Mouse (Mus musculus) forebrain, embryonic 14.5 days (tissue): ENCODE measurements around the gene Rfxank. TPM values are rescaled to one million over a fixed set of nuclear protein-coding genes. Genes with fewer than 3 reads are reported as not detected.
A peak's percentile ranks its signal among the peaks of the same experiment; 100 is the strongest.

Source experiments
- ATAC-seq: fragments of 200-750 bp; cut with Nextera tagmentation; 2 replicates; pipeline ENCODE4 v1.8.0; 2017; ENCODE audit warnings: mild to moderate bottlenecking, moderate library complexity
- DNase-seq: peaks from one replicate; pipeline ENCODE4 v3.0.0-alpha.2; 2015; ENCODE audit warnings: low spot score
- H3K27ac ChIP-seq: fragments of 300-500 bp; sonication (generic); 2 replicates; pipeline ENCODE4 v1.5.1; 2014; ENCODE audit warnings: low read depth, mild to moderate bottlenecking, control low read depth, low read length, moderate library complexity
- H3K27me3 ChIP-seq: fragments of 300-500 bp; sonication (generic); replicated peaks from 2 replicates; pipeline ENCODE4 v1.6.1; 2014; ENCODE audit warnings: low read length, control low read depth, mixed read lengths; ENCODE audit not compliant: control insufficient read depth, insufficient read depth
- H3K36me3 ChIP-seq: fragments of 300-500 bp; sonication (generic); 2 replicates; pipeline ENCODE4 v1.6.1; 2014; ENCODE audit warnings: low read length, control low read depth; ENCODE audit not compliant: control insufficient read depth, insufficient read depth
- H3K4me1 ChIP-seq: fragments of 300-500 bp; sonication (generic); 2 replicates; pipeline ENCODE4 v1.6.1; 2014; ENCODE audit warnings: antibody characterized with exemption, low read length, control low read depth; ENCODE audit not compliant: control insufficient read depth, insufficient read depth
- H3K4me2 ChIP-seq: fragments of 300-500 bp; sonication (generic); 2 replicates; pipeline ENCODE4 v1.6.1; 2014; ENCODE audit warnings: mild to moderate bottlenecking, control low read depth, low read length
- H3K4me3 ChIP-seq: fragments of 300-500 bp; sonication (generic); 2 replicates; pipeline ENCODE4 v1.5.1; 2014; ENCODE audit warnings: low read depth, low read length, control low read depth
- H3K9ac ChIP-seq: fragments of 300-500 bp; sonication (generic); 2 replicates; pipeline ENCODE4 v1.6.1; 2014; ENCODE audit warnings: mild to moderate bottlenecking, low read length, control low read depth, moderate library complexity
- H3K9me3 ChIP-seq: fragments of 300-500 bp; sonication (generic); replicated peaks from 2 replicates; pipeline ENCODE4 v1.6.1; 2016; ENCODE audit warnings: low read length, control low read depth, mixed read lengths; ENCODE audit not compliant: control insufficient read depth
- WGBS: fragments of 180-500 bp; shearing (Covaris S2); extraction: QIAGEN DNeasy Blood & Tissue Kit; methylation state at CpG from one replicate; pipeline ENCODE4 v1.1.7; 2014; 5-methylcytosine and 5-hydroxymethylcytosine counted together
- microRNA-seq: library from miRNA; unstranded; fragments of <30 nt; microRNA quantifications from one replicate; pipeline ENCODE4, GENCODE M21; 2016
- polyA plus RNA-seq: library from polyadenylated mRNA; unstranded; fragments of >200 nt; fragmentation: Nextera tagmentation; extraction: Ambion mirVana; gene quantifications from 2 replicates; pipeline ENCODE4 v1.2.1, GENCODE M21; 2014

Rfxank gene
- polyA plus RNA-seq, 1 experiment from 2014 or later = 9.2 TPM

GRCm38 (mm10) chr8:70084191-70085065, 54.5 kb downstream of the Rfxank start:
- Histone ChIP-seq H3K4me1 (peaks cover 6% of the 10 kb centered on the region), H3K4me3 (peak overlapping the region; percentile 31), H3K9me3 (no peaks in the 10 kb centered on the region), H3K27ac (no peak overlapping the region), H3K4me2 (peak overlapping the region; percentile 68), H3K27me3 (peaks cover 62% of the 10 kb centered on the region), H3K36me3 (no peaks in the 10 kb centered on the region), H3K9ac (peak overlapping the region; percentile 36)
- no peak for DNase-seq
- WGBS = under 1% methylated on average over 71 of the region's 71 CpGs
- ATAC-seq = no peak

- ATAC-seq = no peak
- Histone ChIP-seq H3K4me2 (peak within 1 kb of the TSS; percentile 68), H3K9ac (peak within 1 kb of the TSS; percentile 36), H3K4me3 (peak within 1 kb of the TSS; percentile 31), H3K4me1 (peaks cover 6% of the 10 kb centered on the region), H3K9me3 (no peaks in the 10 kb centered on the region), H3K27me3 (peaks cover 57% of the 10 kb centered on the region), H3K27ac (no peak within 1 kb of the TSS), H3K36me3 (no peaks in the 10 kb centered on the region)
- WGBS = under 1% methylated on average over 26 of the region's 26 CpGs
- peak; percentile 63 for DNase-seq
These were observed 55.7 kb downstream of the Rfxank start, which contains the start of gene Hapln4 for GRCm38 (mm10) chr8:70083285-70083684. Gene Hapln4 (plus strand): TSS chr8:70083457.

- H3K4me1 ChIP-seq = 0 out of 2 replicates have a peak, but pooled peaks cover 2% of the 10 kb centered on the region
- no peaks in the 10 kb centered on the region for H3K36me3 ChIP-seq
- no peak overlapping the region for H3K9ac ChIP-seq
- H3K4me3 ChIP-seq = no peak overlapping the region
- WGBS = 92% methylated on average over 2 of the region's 2 CpGs
- DNase-seq (no peak), ATAC-seq (no peak)
- H3K9me3 ChIP-seq = no peaks in the 10 kb centered on the region
- H3K27ac ChIP-seq = no peak overlapping the region
- peaks cover 43% of the 10 kb centered on the region for H3K27me3 ChIP-seq
- H3K4me2 ChIP-seq = no peak overlapping the region
These were observed 57.0 kb downstream of the Rfxank start for GRCm38 (mm10) chr8:70081976-70082375.

Small RNA genes lying within 50 kb of the gene (microRNA-seq; reads per million reads assigned to microRNA genes)
- 3.6 reads per million, percentile 20 among the genes with 10 or more reads in this experiment for gene Mir7066

Other genes starting within 250 kb of the Rfxank start
- gene Tssk6, start 237.0 kb downstream of the Rfxank start, polyA plus RNA-seq = 2.5 and 3.1 TPM in 2 replicates
- gene Ndufa13, start 236.6 kb downstream of the Rfxank start, polyA plus RNA-seq = 180 and 216 TPM in 2 replicates
- gene Yjefn3, start 236.4 kb downstream of the Rfxank start, polyA plus RNA-seq = 9.9 and 10.0 TPM in 2 replicates
- 28.8 and 30.5 TPM in 2 replicates for gene Gatad2a, start 142.8 kb downstream of the Rfxank start, polyA plus RNA-seq
- 67.4 and 78.1 TPM in 2 replicates for gene Mau2, start 96.4 kb downstream of the Rfxank start, polyA plus RNA-seq
- 43.5 and 45.5 TPM in 2 replicates for gene Sugp1, start 96.3 kb downstream of the Rfxank start, polyA plus RNA-seq
- gene Tm6sf2, start 66.2 kb downstream of the Rfxank start, polyA plus RNA-seq = 0.11 and 0.73 TPM in 2 replicates
- gene Hapln4, start 55.7 kb downstream of the Rfxank start, polyA plus RNA-seq = 0.19 and 0.28 TPM in 2 replicates
- gene Ncan, start 18.3 kb downstream of the Rfxank start, polyA plus RNA-seq = 75.4 and 94.1 TPM in 2 replicates
- gene Nr2c2ap, start 7.8 kb downstream of the Rfxank start, polyA plus RNA-seq = 41.4 and 46.0 TPM in 2 replicates
- gene Borcs8, start 345 bp upstream of the Rfxank start, polyA plus RNA-seq = 66.2 and 76.7 TPM in 2 replicates
- gene Mef2b, start 557 bp upstream of the Rfxank start, polyA plus RNA-seq = 0.30 and 0.77 TPM in 2 replicates
- 36.7 and 40.8 TPM in 2 replicates for gene Tmem161a, start 33.2 kb upstream of the Rfxank start, polyA plus RNA-seq
- 2.3 and 3.3 TPM in 2 replicates for gene Slc25a42, start 73.2 kb upstream of the Rfxank start, polyA plus RNA-seq
- gene Sugp2, start 95.1 kb upstream of the Rfxank start, polyA plus RNA-seq = 55.6 and 71.5 TPM in 2 replicates
- gene Armc6, start 95.3 kb upstream of the Rfxank start, polyA plus RNA-seq = 79.2 and 96.7 TPM in 2 replicates
- 31.5 and 42.8 TPM in 2 replicates for gene Homer3, start 143.7 kb upstream of the Rfxank start, polyA plus RNA-seq
- 51.5 and 52.3 TPM in 2 replicates for gene Ddx49, start 163.3 kb upstream of the Rfxank start, polyA plus RNA-seq
- 305 and 332 TPM in 2 replicates for gene Cope, start 163.4 kb upstream of the Rfxank start, polyA plus RNA-seq
- gene Cers1, start 176.6 kb upstream of the Rfxank start, polyA plus RNA-seq = 20.8 and 27.6 TPM in 2 replicates
- 2.1 and 4.2 TPM in 2 replicates for gene Gdf1, start 190.7 kb upstream of the Rfxank start, polyA plus RNA-seq
- gene Upf1, start 214.1 kb upstream of the Rfxank start, polyA plus RNA-seq = 11.8 and 14.0 TPM in 2 replicates
- 0.48 TPM in 1 of 2 replicates, not detected in the other for gene Comp, start 234.4 kb upstream of the Rfxank start, polyA plus RNA-seq